Mouse (Mus musculus): ENCODE results near the gene Ranbp3.
"Not testable (repeated sequence)": the region's sequence is repeated elsewhere in the genome, so short reads cannot be mapped to it uniquely, and the experiment has no call there.

Ranbp3 gene

DNA sequence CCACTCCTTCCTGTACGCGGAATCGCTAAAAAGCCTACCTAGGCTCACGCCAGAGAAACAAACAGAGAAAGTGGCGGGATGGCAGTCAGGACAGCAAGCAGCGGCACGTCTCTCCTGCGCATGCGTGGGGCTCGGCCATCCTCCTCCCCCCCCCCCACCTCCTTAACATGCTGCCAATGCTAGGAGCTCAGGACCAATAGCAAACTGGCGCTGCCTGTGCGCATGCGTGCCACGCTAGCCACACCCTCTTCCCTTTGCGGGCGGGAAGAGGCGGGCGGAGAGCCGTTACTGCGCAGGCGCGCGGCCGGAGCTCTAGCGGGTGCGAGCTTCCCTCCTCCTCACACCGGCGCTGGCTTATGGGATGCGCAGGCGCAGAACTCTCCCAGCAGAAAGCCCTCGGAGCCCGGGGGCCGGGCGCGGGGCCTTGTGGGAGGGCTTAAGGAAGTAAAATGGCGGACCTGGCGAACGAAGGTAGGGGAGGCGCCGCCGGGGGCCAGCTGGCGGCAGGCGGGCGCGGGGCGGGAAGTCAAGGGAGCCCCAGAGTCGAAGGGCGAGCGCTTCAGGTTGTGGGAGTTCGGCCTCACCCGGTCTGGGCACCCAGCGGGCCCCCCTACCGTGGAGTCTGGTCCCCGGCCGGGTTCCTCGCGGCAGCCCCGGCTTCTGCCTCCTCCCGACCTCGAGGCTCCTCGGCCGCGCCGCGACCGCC lies at the start of gene Ranbp3:
Gene Ranbp3, plus strand, starts transcription at position 354 of the 706 bp plus-strand sequence.
- DNase-seq: peak; percentile 100

- DNase-seq: peak; percentile 87
Observed at GRCm38 (mm10) chr17:56625495-56625894, 47.6 kb upstream of the Ranbp3 start.

- no peak for DNase-seq
Observed at GRCm38 (mm10) chr17:56626260-56626659, 46.8 kb upstream of the Ranbp3 start.

DNA sequence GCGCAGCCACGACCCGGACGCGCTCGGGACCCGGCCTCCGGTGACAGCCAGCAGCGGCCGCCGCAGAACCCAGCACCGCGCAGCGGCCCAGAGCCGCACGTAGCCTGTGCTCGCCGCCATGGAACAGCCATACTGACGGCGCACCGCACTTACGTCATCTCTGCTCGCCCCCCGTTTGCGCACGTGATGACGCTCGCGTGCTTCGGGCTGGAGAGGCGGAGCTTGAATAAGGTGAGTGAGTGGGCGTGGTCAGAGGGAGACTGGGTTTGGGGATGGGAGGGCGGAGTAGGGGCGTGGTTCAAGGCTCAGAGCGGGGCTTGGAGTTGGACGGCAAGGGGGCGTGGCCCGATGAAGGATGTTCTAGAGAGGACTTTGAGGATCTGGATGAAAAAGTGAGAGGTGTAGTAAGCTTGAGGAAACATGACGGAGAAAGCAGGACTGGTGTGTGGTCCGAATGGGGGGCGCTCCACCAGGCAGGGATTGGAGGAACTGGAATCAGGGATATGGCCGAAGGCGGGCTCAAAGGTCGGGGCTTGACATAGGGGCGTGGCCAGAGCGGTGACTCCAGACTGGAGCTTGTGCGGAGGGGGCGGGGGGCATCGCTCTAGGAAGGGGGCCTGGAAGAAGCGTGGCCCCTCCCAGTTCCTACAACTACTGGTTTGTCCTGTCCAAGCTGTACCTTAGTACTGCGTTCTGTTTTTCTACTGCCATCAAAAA lies 46.2 kb upstream of the Ranbp3 start, which contains the start of gene Lonp1:
Gene Lonp1, minus strand, starts transcription at position 134 of the 717 bp plus-strand sequence.
- peak; percentile 99 for DNase-seq

- DNase-seq: no peak
Observed at GRCm38 (mm10) chr17:56627530-56628277, 45.4 kb upstream of the Ranbp3 start, which contains the start of gene Catsperd. Gene Catsperd (plus strand): TSS chr17:56628143.

- not testable (repeated sequence) for DNase-seq
Observed at GRCm38 (mm10) chr17:56629800-56630781, 43.0 kb upstream of the Ranbp3 start.

DNA sequence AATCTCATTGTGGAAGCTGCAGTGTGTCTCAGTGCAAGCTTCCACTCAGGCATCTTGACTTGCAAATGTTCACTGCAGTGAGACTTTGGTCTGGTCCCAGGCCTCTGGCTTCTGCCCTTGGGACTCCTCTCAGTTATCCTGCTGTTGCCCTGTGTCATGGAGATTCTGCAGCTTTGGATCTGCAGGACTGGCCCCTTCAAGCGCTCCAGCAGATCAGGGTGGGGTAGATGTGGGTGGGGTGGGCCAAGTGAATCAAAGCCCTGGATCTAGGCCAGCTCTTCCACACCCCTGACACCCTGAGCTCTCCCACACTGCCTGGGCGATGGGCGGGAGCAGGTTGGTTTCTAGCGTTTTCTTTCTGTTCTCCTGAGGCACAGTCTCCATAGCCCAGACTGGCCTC lies 41.3 kb upstream of the Ranbp3 start:
- DNase-seq: no peak

- no peak for DNase-seq
Observed at GRCm38 (mm10) chr17:56634023-56634422, 39.1 kb upstream of the Ranbp3 start.

- DNase-seq: no peak
Observed at GRCm38 (mm10) chr17:56643237-56643636, 29.9 kb upstream of the Ranbp3 start.

DNA sequence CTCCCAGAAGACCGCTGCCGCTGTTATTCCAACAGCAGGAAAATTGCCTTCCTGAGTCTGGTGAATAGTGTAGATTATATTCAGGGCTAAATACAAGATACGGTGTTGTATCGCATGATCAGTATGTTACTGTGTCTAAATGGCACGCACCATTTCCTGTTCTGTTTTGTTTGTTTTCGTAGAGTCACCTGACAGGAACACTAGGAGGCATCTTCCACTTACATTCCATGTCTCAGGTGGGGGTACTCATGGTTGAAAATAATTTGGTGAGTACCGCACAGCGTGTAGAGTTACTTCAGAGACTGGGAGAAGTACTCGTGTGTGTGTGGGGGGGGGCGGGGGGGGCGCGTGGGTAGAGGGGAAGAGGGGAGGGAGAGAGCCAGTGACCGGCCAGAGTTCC lies 25.5 kb upstream of the Ranbp3 start:
- DNase-seq: no peak

GRCm38 (mm10) chr17:56651801-56652200 lies 21.3 kb upstream of the Ranbp3 start:
- DNase-seq: no peak

DNA sequence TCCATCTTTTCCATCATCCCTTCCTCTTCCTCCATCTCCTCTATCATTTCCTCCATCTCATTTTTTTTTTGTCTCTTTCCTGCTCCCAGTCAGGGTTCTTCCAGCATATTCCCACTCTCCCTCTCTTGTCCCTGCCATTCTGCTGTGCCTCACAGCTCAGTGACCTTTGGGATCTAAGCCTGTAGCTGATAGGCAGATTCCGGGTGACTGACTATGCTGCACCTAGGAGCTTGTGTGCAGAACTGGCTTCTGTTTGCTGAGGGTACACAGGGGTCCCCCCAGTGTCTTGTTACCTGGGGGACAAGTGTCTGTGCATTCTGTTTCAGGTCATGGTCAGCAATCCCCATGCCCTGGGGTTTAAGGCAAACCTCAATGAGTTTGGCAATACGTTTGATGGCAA lies 18.3 kb upstream of the Ranbp3 start:
- DNase-seq: no peak

- DNase-seq: no peak
Observed at GRCm38 (mm10) chr17:56655311-56655710, 17.8 kb upstream of the Ranbp3 start.

DNA sequence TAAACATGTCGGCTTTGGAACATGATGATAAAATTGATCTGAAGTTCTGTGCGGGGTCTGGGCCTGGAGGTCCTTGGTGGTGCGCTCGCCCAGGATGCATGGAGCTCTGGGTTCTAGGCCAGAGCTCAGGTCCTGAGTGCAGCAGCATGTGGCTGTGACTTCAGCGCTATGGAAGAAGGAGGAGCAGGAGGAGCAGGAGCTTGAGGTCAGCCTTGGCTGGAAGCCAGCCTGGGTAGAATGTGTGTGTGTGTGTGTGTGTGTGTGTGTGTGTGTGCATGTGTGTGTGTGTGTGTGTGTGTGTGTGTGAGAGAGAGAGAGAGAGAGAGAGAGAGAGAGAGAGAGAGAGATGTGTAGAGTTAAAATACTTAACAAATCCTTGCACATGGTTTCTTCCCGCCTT lies 16.9 kb upstream of the Ranbp3 start:
- DNase-seq: no peak

- DNase-seq: no peak
Observed at GRCm38 (mm10) chr17:56663659-56664058, 9.4 kb upstream of the Ranbp3 start.

DNA sequence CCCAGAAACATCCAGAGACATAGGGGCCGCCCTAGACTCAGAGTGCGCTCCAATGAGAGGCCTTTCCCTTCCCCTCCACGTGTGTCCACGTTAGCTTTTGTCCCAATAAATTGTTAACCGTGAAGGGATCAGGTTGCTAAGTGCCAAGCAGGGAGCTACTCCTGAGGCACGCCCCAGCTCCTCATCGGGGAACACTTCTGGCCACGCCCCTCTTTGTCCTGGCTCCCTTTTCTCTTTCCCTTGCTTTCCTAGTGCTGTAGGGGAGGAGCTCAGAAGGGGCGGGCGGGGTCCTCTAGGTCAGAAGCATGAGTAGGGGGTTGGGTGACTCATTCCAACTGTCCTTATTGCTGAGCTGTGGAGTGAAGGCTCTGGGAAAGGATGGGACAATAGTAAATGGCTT lies 8.8 kb upstream of the Ranbp3 start:
- DNase-seq: no peak

DNA sequence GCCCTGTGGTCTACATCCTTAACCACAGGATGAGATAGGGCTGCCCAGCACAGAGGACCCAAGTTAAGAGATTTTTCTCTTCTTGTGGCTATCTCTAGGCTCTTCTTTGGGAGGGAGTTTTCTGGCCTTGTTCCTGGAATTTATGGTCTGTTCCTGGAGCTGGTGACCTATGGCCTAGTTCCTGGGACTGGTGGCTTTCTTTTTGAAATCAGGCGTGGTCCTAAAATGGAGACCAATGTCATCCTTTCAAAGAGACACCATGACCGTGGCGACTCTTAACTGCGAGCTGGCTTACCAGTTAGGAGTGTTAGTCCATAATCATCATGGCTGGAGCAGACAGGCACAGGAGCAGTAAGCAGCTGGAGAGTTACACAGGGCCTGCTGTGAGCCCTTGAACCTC lies 6.7 kb upstream of the Ranbp3 start:
- DNase-seq: no peak

GRCm38 (mm10) chr17:56667591-56667990 lies 5.5 kb upstream of the Ranbp3 start:
- DNase-seq: no peak

DNA sequence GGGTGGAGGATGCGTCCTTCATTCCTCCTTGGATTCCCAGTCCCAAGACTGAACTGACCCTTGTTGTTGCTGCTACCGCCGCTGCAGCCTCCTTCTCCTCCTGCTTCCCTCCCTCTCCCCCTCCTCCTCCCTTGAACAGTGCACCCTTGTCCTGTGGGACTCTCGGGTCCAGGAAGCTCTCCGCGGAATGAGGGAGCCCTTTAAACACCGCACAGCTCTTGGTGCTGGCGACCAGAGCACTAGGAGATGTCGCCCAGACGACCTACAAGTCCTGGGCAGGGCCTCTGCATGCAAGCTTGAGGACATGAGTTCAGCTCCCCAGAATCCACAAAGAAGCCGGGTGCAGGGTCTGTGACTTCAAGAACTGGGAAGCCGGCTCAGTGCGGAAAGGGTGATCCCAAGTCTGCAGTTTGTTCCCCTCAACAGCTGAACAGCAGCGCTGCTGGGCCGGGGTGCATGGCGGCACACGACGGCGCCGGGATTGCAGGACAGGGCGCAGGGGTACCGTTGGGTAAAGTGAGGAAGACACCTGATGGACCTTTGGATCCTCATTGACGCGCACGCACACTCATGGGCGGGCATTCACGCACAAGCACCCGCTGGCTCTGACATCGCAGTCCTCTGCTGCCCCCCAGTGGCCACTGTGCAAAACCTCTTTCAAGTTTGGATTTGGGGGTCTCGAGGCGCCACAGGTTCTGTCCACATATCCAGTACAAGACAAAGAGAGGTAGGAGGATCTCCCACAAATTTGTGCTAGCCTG lies 4.5 kb upstream of the Ranbp3 start:
- peak; percentile 96 for DNase-seq

DNA sequence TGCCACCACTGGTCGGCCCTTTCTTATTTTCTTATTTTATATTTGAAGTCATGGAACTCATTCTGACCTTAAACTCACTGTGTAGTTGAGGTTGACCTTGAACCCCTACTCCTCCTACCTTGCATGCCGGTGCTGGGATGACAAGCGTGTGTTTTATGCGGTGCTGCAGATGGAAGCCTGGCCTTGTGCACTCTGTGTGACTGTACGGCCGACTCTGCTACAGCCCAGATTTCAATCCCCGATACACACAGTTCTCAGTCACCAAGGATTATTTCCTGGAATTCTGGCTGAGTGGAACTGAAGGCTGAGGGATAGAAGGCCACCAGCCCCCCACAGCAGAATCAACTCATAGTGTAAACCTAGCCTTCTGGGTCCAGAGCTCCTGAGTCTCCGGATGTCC lies 3.3 kb upstream of the Ranbp3 start:
- no peak for DNase-seq

DNA sequence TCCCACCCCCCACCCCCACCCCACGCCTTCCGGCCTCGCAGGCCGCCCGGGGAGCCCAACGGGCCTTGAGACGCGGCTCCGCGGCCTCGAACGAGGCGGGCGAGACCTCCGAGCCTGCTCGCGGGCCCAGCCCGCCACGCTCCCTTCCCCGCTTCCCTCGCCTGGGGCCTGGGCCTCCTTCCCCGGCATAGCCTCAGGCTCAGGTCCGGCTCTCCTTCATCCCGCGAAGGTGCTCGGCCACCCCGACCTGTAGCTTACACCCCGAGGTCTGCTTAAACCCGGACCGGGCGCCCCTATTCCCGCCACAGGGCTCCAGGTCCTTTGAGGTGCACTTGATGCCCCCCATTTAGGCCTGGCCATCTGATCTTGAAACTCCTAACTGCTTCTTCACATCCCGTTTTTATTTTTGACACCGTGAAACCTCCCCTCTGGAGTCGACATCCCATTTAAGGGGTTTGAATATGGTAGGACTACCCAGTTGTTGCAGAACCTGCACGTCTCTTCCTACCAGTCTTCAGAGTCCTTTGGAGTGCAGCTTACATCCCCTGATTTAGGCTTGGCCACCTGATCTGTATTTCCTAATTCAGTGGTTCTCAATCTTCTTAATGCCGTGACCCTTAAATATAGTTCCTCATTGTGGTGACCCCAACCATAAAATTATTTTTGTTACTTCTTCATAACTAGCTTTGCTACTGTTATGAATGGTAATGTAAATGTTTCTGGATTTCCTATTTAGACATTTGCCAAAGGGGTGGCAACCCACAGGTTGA lies 738 bp downstream of the Ranbp3 start:
- DNase-seq: no peak

All from heart, adult 11 months (tissue).